Mouse (Mus musculus) bone marrow macrophage, adult 2 months (primary cell): Measurements from ENCODE around the gene Rnf121. TPM values are rescaled to one million over a fixed set of nuclear protein-coding genes. Genes with fewer than 3 reads are reported as not detected.
A peak's percentile ranks its signal among the peaks of the same experiment; 100 is the strongest.
"Not testable (repeated sequence)": the region's sequence is repeated elsewhere in the genome, so short reads cannot be mapped to it uniquely, and the experiment has no call there.

ENCODE experiments used
- H3K27ac ChIP-seq: 2 replicates; pipeline ENCODE4 v1.5.1; 2012; ENCODE audit warnings: low read depth, low read length; ENCODE audit not compliant: insufficient read depth
- H3K4me1 ChIP-seq: 2 replicates; pipeline ENCODE4 v1.6.1; 2012; ENCODE audit warnings: low read length; ENCODE audit not compliant: control insufficient read depth, insufficient read depth
- H3K4me3 ChIP-seq: 2 replicates; pipeline ENCODE4 v1.5.1; 2012; ENCODE audit warnings: mild to moderate bottlenecking, low read length, moderate library complexity; ENCODE audit not compliant: insufficient read depth
- CTCF ChIP-seq: IDR thresholded peaks from 2 replicates; pipeline ENCODE4 v1.5.1; 2012; ENCODE audit warnings: low read depth, mild to moderate bottlenecking, low read length, moderate library complexity
- POLR2A ChIP-seq: IDR thresholded peaks from 2 replicates; pipeline ENCODE4 v1.6.1; 2012; ENCODE audit warnings: mild to moderate bottlenecking, low read depth, low read length, borderline replicate concordance
- polyA plus RNA-seq: library from polyadenylated mRNA; stranded (reverse); fragments of >200 nt; gene quantifications from 2 replicates; pipeline ENCODE4 v1.2.4, GENCODE M21; 2012; ENCODE audit not compliant: missing spikeins, insufficient read depth, insufficient read length

The Rnf121 gene
- polyA plus RNA-seq, 1 experiment = 17.2 TPM

GRCm38 (mm10) chr7:102025187-102026119, 39.8 kb downstream of the Rnf121 start:
- TF ChIP-seq POLR2A = no peak
- TF ChIP-seq CTCF = no peak
- Histone ChIP-seq H3K4me3 (no peak overlapping the region), H3K27ac (peak overlapping the region; percentile 49), H3K4me1 (peaks cover 18% of the 10 kb centered on the region)

- TF ChIP-seq POLR2A = no peak
- TF ChIP-seq CTCF = no peak
- peaks cover 27% of the 10 kb centered on the region for H3K4me1 ChIP-seq
- no peak overlapping the region for H3K4me3 ChIP-seq
- no peak overlapping the region for H3K27ac ChIP-seq
These were observed 41.4 kb downstream of the Rnf121 start for GRCm38 (mm10) chr7:102023821-102024220.

- H3K27ac ChIP-seq, H3K4me3 ChIP-seq: not testable (repeated sequence)
- peaks cover 42% of the 10 kb centered on the region for H3K4me1 ChIP-seq
These were observed 44.3 kb downstream of the Rnf121 start for GRCm38 (mm10) chr7:102020934-102021333.

- Histone ChIP-seq H3K4me3 (no peak overlapping the region), H3K27ac (peak overlapping the region; percentile 40)
These were observed 45.9 kb downstream of the Rnf121 start for GRCm38 (mm10) chr7:102019362-102019761.

GRCm38 (mm10) chr7:102018590-102018989, 46.7 kb downstream of the Rnf121 start, which contains the start of gene Il18bp:
TSS of gene Il18bp (minus strand) at chr7:102018690.
- Histone ChIP-seq H3K4me3 (peak within 1 kb of the TSS; percentile 23), H3K27ac (peak within 1 kb of the TSS; percentile 40)

More at GRCm38 (mm10) chr7:102019362-102019761, 45.9 kb downstream of the Rnf121 start:
- TF ChIP-seq POLR2A (no peak), CTCF (no peak)
- H3K4me1 ChIP-seq = peaks cover 34% of the 10 kb centered on the region

GRCm38 (mm10) chr7:102018034-102018433, 47.2 kb downstream of the Rnf121 start:
- TF ChIP-seq POLR2A (no peak), CTCF (no peak)
- Histone ChIP-seq H3K4me1 (peaks cover 34% of the 10 kb centered on the region), H3K4me3 (no peak overlapping the region), H3K27ac (peak overlapping the region; percentile 6; the same call in 1 of the 2 replicates)

More at GRCm38 (mm10) chr7:102018590-102018989, 46.7 kb downstream of the Rnf121 start, which contains the start of gene Il18bp:
- TF ChIP-seq CTCF = no peak
- no peak for TF ChIP-seq POLR2A
- peaks cover 34% of the 10 kb centered on the region for H3K4me1 ChIP-seq

GRCm38 (mm10) chr7:102017452-102017851, 47.8 kb downstream of the Rnf121 start:
- Histone ChIP-seq H3K4me1 (peaks cover 34% of the 10 kb centered on the region), H3K4me3 (peak overlapping the region; percentile 23), H3K27ac (peak overlapping the region; percentile 32)
- TF ChIP-seq CTCF (no peak), POLR2A (no peak)

GRCm38 (mm10) chr7:102016936-102017335, 48.3 kb downstream of the Rnf121 start:
- TF ChIP-seq POLR2A (no peak), CTCF (no peak)
- no peak overlapping the region for H3K4me3 ChIP-seq
- H3K4me1 ChIP-seq = peaks cover 34% of the 10 kb centered on the region
- H3K27ac ChIP-seq = peak overlapping the region; percentile 32

GRCm38 (mm10) chr7:102014995-102015394, 50.3 kb downstream of the Rnf121 start:
- H3K27ac ChIP-seq = no peak overlapping the region
- TF ChIP-seq CTCF = no peak
- TF ChIP-seq POLR2A = no peak
- H3K4me1 ChIP-seq = peaks cover 34% of the 10 kb centered on the region
- H3K4me3 ChIP-seq = no peak overlapping the region

- Histone ChIP-seq H3K27ac (no peak overlapping the region), H3K4me3 (no peak overlapping the region), H3K4me1 (peaks cover 19% of the 10 kb centered on the region)
- no peak for TF ChIP-seq POLR2A
- TF ChIP-seq CTCF = no peak
These were observed 51.9 kb downstream of the Rnf121 start for GRCm38 (mm10) chr7:102013416-102013815.
